Mouse (Mus musculus) left cerebral cortex, adult 11 months (tissue): ENCODE data around the gene Fam149b.

Experiments
- DNase-seq: peaks from one replicate; pipeline ENCODE4 v3.0.0; 2022; ENCODE audit warnings: low spot score

The Fam149b gene

GRCm38 (mm10) chr14:20389446-20390079 lies 41.6 kb downstream of the Fam149b start:
- DNase-seq: no peak

- no peak for DNase-seq
Observed at GRCm38 (mm10) chr14:20392326-20392725, 44.4 kb downstream of the Fam149b start.

DNA sequence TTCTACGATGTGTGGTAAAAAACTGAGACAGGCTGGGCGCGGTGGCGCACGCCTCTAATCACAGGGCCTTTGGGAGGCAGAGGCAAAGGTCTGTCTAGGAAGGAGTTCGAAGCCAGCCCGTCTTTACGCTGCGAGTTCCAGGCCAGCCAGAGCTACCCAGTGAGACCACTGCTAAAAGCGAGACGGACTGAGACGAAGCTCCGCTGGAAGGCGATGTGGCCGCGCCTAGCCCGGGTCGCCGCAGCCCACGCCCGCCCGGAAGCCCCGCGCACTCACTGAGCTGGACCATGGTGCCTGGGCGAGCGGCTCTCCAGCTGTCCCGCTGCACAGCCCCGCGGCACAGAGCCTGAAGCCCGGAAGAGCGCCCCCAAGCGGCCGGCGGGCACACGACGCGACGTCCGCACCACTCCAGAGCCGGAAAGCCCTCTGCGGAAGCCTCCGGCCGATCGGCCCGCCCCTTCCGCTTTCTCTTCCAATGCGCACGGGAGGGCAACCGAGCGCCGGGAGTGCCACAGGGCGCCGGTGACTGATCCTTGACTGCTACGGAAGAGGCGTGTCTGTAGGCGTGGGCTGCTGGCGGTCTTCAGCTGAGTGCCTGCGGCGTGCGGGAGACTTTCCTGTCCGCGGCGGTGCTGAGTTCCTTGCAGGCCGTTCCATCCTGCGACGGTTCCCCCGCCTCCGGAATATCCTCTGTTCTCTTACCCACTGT lies 45.4 kb downstream of the Fam149b start, which contains the start of gene Mrps16:
Gene Mrps16 (minus strand): TSS at position 430 of the 709 bp plus-strand sequence.
- DNase-seq: peak; percentile 92

- no peak for DNase-seq
Observed at GRCm38 (mm10) chr14:20397220-20397619, 49.3 kb downstream of the Fam149b start.

DNA sequence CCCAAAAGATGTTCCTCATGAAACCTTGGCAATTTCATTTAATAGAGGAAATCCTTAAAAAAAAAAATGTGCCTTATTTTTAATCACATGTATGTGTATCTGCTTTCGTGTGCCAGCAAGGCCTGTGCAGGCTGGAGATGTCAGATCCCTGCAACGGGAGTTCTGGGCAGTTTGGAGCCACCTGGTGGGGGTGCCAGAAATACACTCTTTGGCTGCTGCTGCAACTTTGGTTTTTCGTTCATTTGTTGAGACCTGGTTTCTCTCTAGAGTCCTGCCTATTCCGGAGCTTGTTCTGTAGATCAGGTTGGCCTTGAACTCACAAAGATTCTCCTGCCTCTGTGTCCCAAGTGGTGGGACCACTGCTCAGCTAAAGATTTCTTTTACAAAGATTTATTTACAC lies 50.9 kb downstream of the Fam149b start:
- no peak for DNase-seq

GRCm38 (mm10) chr14:20400071-20400470 lies 52.1 kb downstream of the Fam149b start:
- no peak for DNase-seq

- no peak for DNase-seq
Observed at GRCm38 (mm10) chr14:20422257-20422656, 74.3 kb downstream of the Fam149b start.

DNA sequence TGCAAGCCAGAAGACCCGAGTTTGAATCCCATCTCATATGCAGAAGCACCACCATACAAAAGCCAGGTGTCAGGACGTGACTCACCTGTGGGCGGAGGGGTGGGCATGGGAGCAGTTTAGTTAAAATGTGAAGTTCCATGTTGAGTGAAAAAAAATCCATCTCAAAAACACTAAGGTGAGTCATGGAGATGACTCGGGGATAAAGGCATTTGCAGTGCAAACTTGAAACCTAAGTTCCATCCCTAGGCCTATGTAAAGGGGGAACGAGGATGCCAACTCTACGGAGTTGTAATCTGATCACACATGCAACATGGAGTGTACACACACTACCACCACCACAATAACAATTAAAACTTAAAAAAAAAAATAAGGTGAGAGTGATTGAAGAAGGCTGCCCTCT lies 75.1 kb downstream of the Fam149b start:
- DNase-seq: no peak

GRCm38 (mm10) chr14:20428593-20428992 lies 80.6 kb downstream of the Fam149b start:
- DNase-seq: no peak

GRCm38 (mm10) chr14:20429833-20430232 lies 81.9 kb downstream of the Fam149b start:
- DNase-seq: no peak

- no peak for DNase-seq
Observed at GRCm38 (mm10) chr14:20431726-20432125, 83.8 kb downstream of the Fam149b start.

GRCm38 (mm10) chr14:20432420-20432819 lies 84.5 kb downstream of the Fam149b start:
- no peak for DNase-seq
